In genomic region chr17:36942791-36943471, GRCm38 (mm10) we compare ENCODE assay signal across 8 mouse cellular contexts. TPM values are rescaled to one million over a fixed set of nuclear protein-coding genes. Genes with fewer than 3 reads are reported as not detected.
DNase-seq lines count a peak whose midpoint lies in the region; ATAC-seq and TF ChIP-seq lines count a peak whose summit lies in the region.

Rnf39 (plus strand) TSS chr17:36942918.

- TF ChIP-seq EP300 in liver, postnatal 0 days (IDR thresholded peaks at IDR 0.05; ENCODE audit: low read depth), result no peak

- no peak for ATAC-seq in hindbrain, embryonic 13.5 days (ENCODE audit: low FRiP score)
- ATAC-seq in liver, postnatal 0 days, result peak; percentile 64; the same call in 1 of the 2 replicates
- no peak for ATAC-seq in neural tube, embryonic 12.5 days (ENCODE audit: low FRiP score, low read depth)

- H3K9ac ChIP-seq in hindbrain, embryonic 13.5 days, result peak within 1 kb of the TSS; percentile 66
- H3K9ac ChIP-seq in liver, postnatal 0 days (replicated peaks), result no peak within 1 kb of the TSS; the same call in 1 of the 2 replicates
- peak within 1 kb of the TSS; percentile 58 for H3K9ac ChIP-seq in neural tube, embryonic 12.5 days

- H3K27me3 ChIP-seq in embryonic facial prominence, embryonic 10.5 days (replicated peaks; ENCODE audit: low read depth, poor library complexity, severe bottlenecking), result peaks cover 81% of the 10 kb centered on the region
- peaks cover 63% of the 10 kb centered on the region for H3K27me3 ChIP-seq in hindbrain, embryonic 13.5 days
- H3K27me3 ChIP-seq in liver, postnatal 0 days (ENCODE audit: insufficient read depth, low read length), result peaks cover 69% of the 10 kb centered on the region
- H3K27me3 ChIP-seq in neural tube, embryonic 12.5 days (replicated peaks), result peaks cover 43% of the 10 kb centered on the region

- H3K4me2 ChIP-seq in hindbrain, embryonic 13.5 days, result peak within 1 kb of the TSS; percentile 76
- H3K4me2 ChIP-seq in liver, postnatal 0 days (ENCODE audit: low read depth, low read length), result peak within 1 kb of the TSS; percentile 69
- H3K4me2 ChIP-seq in neural tube, embryonic 12.5 days (replicated peaks), result peak within 1 kb of the TSS; percentile 66

- H3K9me3 ChIP-seq in embryonic facial prominence, embryonic 10.5 days, result no peaks in the 10 kb centered on the region
- H3K9me3 ChIP-seq in hindbrain, embryonic 13.5 days, result no peaks in the 10 kb centered on the region
- H3K9me3 ChIP-seq in liver, postnatal 0 days (ENCODE audit: low read length), result no peaks in the 10 kb centered on the region
- no peaks in the 10 kb centered on the region for H3K9me3 ChIP-seq in neural tube, embryonic 12.5 days

- 3% methylated on average over 59 of the region's 59 CpGs for WGBS in embryonic facial prominence, embryonic 10.5 days
- WGBS in hindbrain, embryonic 13.5 days, result 3% methylated on average over 59 of the region's 59 CpGs
- WGBS in liver, postnatal 0 days (ENCODE audit: insufficient replicate concordance), result 3% methylated on average over 53 of the region's 59 CpGs
- 3% methylated on average over 59 of the region's 59 CpGs for WGBS in neural tube, embryonic 12.5 days

- peak within 1 kb of the TSS; percentile 51 for H3K4me3 ChIP-seq in embryonic facial prominence, embryonic 10.5 days
- H3K4me3 ChIP-seq in hindbrain, embryonic 13.5 days, result peak within 1 kb of the TSS; percentile 43
- peak within 1 kb of the TSS; percentile 42 for H3K4me3 ChIP-seq in liver, postnatal 0 days (ENCODE audit: low read depth, low read length)
- peak within 1 kb of the TSS; percentile 34 for H3K4me3 ChIP-seq in neural tube, embryonic 12.5 days

- TF ChIP-seq CTCF in liver, postnatal 0 days (IDR thresholded peaks at IDR 0.05; ENCODE audit: low read depth), result no peak

- peaks cover 31% of the 10 kb centered on the region for H3K4me1 ChIP-seq in embryonic facial prominence, embryonic 10.5 days
- peaks cover 32% of the 10 kb centered on the region for H3K4me1 ChIP-seq in hindbrain, embryonic 13.5 days (replicated peaks)
- 0 out of 2 replicates have a peak, but pooled peaks cover 8% of the 10 kb centered on the region for H3K4me1 ChIP-seq in liver, postnatal 0 days (ENCODE audit: insufficient read depth)
- peaks cover 28% of the 10 kb centered on the region for H3K4me1 ChIP-seq in neural tube, embryonic 12.5 days

- no peak within 1 kb of the TSS for H3K27ac ChIP-seq in embryonic facial prominence, embryonic 10.5 days (replicated peaks)
- no peak within 1 kb of the TSS for H3K27ac ChIP-seq in hindbrain, embryonic 13.5 days
- H3K27ac ChIP-seq in liver, postnatal 0 days (ENCODE audit: low read depth), result no peak within 1 kb of the TSS
- H3K27ac ChIP-seq in neural tube, embryonic 12.5 days, result no peak within 1 kb of the TSS

- no peaks in the 10 kb centered on the region for H3K36me3 ChIP-seq in embryonic facial prominence, embryonic 10.5 days (replicated peaks)
- no peaks in the 10 kb centered on the region for H3K36me3 ChIP-seq in hindbrain, embryonic 13.5 days
- H3K36me3 ChIP-seq in liver, postnatal 0 days (replicated peaks; ENCODE audit: insufficient read depth, low read length), result no peaks in the 10 kb centered on the region
- no peaks in the 10 kb centered on the region for H3K36me3 ChIP-seq in neural tube, embryonic 12.5 days

- DNase-seq in right cerebral cortex, adult 18-20 months, result peak; percentile 51
- DNase-seq in right cerebral cortex, postnatal 36 days (ENCODE audit: low spot score in 2 of 2), result no peak
- DNase-seq in embryonic facial prominence, embryonic 10.5 days (ENCODE audit: low spot score), result peak; percentile 47
- DNase-seq in liver, postnatal 0 days, result peak; percentile 20
- DNase-seq in T-cell, adult 2 months (ENCODE audit: low spot score), result no peak
- no peak for DNase-seq in layer of hippocampus, postnatal 36 days

RNA-seq across cellular contexts. Expression of gene Rnf39, which starts in this region (rescaled TPM):
- not detected in 2 replicates for polyA plus RNA-seq in embryonic facial prominence, embryonic 10.5 days (2016; fragmentation: Nextera tagmentation; extraction: Ambion mirVana)
- 0.69 and 1.3 TPM in 2 replicates for polyA plus RNA-seq in hindbrain, embryonic 13.5 days (2015; fragmentation: Nextera tagmentation; extraction: Ambion mirVana)
- polyA plus RNA-seq in liver, postnatal 0 days (2015; fragmentation: Nextera tagmentation; extraction: Ambion mirVana), result 0.11 TPM in 1 of 2 replicates, not detected in the other
- polyA plus RNA-seq in neural tube, embryonic 12.5 days (2016; fragmentation: Nextera tagmentation; extraction: Ambion mirVana), result 0.41 and 1.3 TPM in 2 replicates
- 1 to 10 TPM; 4.4 to 7.3 TPM for total RNA-seq in layer of hippocampus, postnatal 36 days (2021)

Comparison
In these comparisons a context has a peak if more than half of its experiments do, and no peak if none do; other contexts are left out.
1. Peak in DNase-seq and H3K4me3 ChIP-seq in embryonic facial prominence, embryonic 10.5 days; RNA of the gene not detected or under 1 TPM.
2. Peak in DNase-seq, ATAC-seq, H3K4me3 ChIP-seq and H3K4me2 ChIP-seq in liver, postnatal 0 days; RNA of the gene not detected or under 1 TPM.